Mouse (Mus musculus): Measurements from ENCODE around the gene Pask.

DNA sequence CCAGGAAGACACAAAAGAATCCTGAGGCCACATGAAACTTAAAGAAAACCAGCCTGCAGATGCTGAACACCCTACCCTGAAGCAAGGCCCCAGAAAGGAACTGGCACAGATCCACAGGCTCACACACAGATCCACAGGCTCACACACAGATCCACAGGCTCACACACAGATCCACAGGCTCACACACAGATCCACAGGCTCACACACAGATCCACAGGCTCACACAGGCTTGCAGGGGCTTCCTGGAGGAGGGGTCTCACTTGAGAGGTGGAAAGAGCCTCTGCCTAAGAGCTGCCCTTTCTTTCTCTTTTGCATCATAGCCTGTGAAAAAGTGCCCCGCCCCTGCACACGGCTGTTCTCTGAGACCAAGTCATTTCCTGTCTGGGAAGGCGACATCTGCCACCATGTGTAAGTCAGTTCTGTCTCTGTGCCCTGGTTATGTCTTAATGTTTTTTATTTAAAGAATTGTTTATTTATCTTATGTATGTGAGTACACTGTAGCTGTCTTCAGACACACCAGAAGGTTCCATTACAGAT is 53.5 kb downstream of the Pask start:
- TF ChIP-seq CTCF (IDR thresholded peaks at IDR 0.05; ENCODE audit: control insufficient read depth, insufficient read depth, low read length) = no peak
- TF ChIP-seq POLR2A (IDR thresholded peaks at IDR 0.05; ENCODE audit: borderline replicate concordance, control insufficient read depth, low read depth, low read length) = no peak
